Mouse (Mus musculus): ENCODE results near the gene Ano1. TPM values are rescaled to one million over a fixed set of nuclear protein-coding genes. Genes with fewer than 3 reads are reported as not detected.

The Ano1 gene
- polyA plus RNA-seq, 1 experiment = 83.6 TPM

DNA sequence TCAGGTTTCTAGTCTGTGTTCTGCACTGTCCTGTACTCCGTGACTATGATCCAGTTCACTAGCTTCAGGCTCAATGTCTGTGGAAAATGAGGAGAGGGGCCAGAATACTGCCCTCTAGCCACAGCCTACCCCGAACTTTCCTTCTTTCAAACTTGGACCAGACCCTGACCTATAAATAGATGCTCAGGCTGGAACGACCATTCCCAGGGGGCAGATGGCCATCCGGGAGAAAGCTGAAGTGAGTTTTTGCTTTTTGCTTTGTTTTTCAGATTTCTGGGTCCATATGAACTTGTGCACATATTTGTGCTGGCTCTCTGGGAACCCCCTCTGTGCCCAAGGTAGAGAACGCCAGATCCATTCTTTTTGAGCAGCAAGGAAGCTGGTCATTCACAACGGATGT lies 116.9 kb downstream of the Ano1 start:
- DNase-seq (ENCODE audit: low spot score) = no peak

DNA sequence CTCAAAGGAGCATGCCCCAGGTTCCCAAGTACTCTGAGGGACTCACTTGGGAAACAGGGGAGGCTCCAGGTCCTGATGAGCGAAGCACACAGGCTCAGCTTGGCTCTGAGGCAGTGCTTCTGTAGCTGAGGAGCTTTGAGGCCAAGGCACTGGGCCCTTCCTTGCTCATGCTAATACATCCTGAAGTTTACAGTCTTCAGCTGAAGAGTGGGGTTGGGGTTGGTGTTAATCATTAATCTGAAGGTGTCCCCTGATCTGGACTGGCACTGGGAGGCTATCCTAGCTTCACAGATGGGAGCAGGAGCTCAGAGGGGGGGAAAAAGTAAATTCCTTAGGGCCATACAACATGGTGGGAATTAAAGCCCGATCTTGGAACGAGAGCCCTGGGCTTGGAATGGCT lies 117.3 kb downstream of the Ano1 start:
- DNase-seq (ENCODE audit: low spot score) = no peak

DNA sequence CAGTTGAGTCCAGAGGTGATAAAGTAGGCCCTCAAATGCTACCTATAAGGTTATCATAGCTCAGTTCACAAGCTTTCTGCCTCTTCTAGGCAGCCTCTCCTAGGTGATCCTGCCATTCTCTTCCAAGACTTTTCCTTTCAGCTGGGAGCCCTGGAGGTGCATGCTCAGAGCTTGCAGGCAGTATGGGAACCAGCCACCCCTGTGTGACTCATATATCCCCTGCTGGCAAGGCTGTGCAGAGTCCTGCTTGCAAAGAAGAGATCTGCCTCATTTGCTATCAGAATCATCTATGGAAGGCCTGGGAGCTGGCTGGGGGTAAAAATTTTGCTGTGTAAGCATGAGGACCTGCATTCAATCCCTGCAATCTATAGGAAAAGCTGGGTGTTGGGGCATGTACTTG lies 119.5 kb downstream of the Ano1 start:
- no peak for DNase-seq (ENCODE audit: low spot score)

DNA sequence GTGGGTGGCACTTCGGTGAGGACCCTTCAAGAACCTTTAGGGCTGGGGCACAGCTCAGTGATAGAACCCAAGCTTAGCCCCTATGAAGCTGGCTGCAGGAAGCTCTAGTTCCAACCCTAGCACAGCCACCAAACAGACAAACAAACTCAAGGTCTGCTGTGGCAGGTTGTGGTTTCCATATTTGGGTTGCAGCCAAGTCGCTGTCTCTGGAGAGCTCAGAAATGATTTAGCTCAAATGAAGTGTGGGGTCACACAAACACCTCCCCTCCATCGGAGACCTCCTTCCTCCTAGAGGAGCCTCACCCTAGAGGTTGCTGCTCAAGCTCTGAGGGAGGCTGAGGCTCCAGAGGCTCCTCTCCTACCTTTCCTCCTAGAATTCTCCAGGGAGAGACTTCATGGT lies 121.2 kb downstream of the Ano1 start:
- DNase-seq (ENCODE audit: low spot score) = no peak

DNA sequence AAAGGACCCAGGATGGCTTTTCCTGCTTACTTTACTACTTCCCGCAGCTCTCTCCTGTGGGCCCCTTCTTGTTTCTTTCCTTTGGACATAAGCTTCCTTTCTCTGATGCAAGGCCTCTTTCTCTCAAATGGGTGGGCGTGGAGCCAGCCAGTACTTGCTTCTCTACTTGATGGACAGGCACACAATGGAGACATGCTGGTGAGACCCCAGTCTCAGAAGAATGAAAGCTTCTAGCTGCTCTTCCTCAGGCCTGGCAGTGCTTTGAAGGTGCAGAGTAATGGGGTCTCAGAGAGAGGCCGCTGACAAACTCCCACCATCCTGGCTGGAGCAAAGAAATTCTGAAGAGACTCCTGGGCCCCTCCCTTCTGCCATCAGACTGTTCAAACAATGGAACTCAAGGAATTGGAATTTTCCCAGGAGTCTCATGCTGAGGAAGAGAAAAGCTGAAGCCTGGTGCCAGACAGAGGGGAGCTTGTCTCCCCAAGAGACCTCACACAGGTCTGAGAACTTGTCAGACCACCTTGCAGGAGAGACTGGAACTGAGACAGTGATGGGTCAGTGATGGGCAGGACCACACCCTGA lies 123.3 kb downstream of the Ano1 start:
- no peak for DNase-seq (ENCODE audit: low spot score)

DNA sequence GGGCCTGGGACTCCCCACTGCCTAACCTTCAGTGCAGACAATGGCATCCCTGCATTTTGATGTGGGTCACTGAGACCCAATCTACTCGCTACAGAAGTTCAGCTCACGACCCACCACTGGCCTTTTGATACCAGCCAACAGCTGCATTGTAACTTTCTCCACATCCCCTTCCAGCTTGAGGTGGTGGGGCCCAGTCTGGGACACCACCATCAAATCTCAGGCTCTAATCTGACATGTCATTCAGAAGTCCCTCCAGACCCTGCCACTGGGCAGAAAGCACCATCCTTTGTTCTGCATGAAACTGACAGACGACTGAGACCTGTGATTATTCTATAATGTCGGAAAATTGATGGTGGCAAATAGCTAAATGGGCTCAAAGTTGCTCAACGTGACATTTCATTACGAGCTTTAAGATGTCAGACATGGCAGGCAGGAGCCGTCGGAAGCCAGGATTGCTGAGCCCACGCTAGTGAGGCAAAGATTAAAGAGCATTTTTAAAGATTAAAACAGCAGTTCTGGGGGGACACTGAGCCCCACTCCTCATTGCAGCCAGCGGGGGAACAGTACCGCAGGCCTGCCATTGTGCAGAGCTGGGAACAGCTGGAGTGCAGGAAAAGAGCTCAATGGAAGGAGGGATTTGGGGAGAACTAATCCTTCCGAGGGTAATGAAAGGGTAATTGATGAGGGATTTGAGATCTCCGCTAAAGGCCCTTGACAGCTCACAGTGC lies 124.0 kb downstream of the Ano1 start:
- DNase-seq (ENCODE audit: low spot score) = no peak

DNA sequence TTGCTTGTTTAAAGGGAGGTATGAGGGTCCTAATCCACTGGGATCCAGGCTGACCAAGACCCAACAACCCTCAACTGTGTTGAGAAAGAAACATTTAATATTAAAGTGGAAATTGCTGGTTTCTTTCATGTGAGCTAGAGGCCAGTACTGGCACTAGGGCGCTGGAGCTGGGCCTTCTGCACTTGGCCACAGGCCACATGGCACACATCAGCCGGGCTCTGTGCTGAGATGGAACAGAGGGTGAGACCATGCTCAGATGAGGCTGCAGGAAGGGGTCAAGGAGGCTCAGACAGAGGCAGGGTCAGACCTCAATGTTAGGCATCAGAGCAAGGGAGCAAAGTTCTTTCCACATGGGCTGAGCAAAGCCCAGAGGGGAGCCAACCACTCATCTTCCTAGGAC lies 125.7 kb downstream of the Ano1 start:
- DNase-seq (ENCODE audit: low spot score) = no peak

DNA sequence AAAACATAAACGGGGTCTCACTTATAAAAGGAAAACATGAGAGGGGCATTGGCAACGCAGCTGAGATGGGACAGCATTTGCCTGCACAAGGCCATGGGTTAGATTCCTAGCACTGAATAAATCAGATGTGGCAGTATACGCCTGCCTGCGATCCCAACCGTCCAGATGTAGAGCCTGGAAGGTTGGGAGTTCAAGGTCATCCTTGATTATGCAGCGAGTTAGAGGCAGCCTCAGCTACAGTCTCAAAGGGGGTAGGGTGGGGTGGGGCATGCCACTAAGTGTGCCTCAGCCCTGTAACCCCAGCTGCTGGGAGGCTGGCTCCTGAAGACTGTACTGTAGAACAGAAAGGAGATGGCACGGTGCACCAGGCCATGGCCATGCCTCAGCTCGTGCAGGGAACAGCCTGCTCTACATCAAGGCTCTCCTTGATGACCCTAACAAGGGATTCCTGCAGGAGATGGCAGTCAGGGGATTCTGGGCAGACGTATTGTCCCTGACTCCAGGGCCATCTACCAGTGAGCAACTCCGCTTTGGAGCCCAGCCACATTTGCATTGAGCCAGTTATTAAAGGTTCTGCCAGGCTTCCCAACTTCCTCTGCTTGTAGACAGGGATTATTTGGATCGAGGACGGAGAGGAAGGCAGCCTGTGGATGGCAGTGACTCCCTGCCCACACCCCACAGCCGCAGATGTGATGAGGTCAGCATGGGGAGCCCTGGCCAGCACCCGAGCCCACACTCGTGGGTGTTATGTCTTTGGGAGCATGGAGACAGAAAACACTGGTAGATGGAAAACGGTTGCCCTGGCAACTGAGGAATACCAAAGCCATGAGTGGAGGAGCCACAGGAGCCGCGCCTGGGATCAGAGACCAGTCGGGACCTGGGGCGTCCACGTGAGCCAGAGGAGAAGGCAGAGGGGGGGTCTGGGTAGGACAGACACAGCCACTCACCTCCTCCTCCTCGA lies 130.8 kb downstream of the Ano1 start:
- DNase-seq (ENCODE audit: low spot score) = no peak

DNA sequence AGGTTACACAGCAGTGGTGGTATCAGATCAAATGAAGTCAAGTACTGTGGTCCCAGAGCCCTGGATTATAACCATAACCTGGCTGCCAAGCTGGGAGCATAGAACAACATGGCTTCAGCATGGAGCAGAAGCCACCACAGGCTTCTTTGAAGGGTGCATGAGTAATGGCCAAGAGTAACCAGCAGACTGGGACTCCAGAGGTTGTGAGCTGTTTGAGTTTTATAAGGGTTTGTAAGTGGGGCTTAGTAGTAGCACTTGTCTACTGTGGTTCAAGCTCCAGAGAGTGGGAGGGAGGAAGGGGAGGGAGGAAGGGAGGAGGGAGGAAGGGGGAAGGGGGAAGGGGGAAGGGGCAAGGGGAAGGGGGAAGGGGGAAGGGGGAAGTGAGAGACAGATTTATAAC lies 131.5 kb downstream of the Ano1 start:
- no peak for DNase-seq (ENCODE audit: low spot score)

DNA sequence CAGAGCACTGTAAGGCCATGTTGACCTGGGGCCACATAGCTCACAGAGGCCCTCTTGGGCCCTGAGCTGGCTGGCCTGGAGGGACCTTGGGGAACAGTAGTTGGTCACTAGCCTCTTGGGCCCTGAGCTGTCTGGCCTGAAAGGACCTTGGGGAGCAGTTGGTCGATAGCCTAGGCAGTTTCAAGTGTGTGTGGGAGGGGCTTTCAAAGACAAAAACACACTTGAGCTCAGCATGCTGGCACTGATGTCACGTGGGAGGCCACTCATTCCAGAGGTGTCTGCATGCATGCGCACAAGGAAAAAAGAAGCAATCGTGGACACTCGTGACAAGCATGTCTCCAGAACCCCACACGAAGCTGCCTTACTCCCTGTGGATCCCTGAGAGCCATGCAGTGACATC lies 136.4 kb downstream of the Ano1 start:
- no peak for DNase-seq (ENCODE audit: low spot score)

DNA sequence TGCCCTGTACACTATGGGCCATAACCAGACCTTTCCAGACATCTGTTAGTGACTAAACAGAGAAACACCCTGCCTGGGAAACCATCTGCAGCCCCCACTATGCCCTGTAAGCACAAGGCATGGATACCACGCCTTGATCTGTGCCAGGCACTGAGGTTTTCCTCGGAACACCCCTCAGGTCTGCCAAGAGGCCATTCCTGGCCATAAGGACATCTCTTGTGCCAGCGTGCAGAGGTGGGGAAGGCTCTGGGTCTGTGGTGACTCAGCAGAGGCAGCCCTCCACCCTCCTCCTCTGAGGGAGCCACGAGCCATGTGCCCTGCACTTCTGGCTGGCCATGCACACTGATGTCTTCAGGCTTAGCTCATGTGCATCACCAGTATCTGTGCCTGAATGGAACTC lies 138.9 kb downstream of the Ano1 start:
- DNase-seq (ENCODE audit: low spot score) = no peak

DNA sequence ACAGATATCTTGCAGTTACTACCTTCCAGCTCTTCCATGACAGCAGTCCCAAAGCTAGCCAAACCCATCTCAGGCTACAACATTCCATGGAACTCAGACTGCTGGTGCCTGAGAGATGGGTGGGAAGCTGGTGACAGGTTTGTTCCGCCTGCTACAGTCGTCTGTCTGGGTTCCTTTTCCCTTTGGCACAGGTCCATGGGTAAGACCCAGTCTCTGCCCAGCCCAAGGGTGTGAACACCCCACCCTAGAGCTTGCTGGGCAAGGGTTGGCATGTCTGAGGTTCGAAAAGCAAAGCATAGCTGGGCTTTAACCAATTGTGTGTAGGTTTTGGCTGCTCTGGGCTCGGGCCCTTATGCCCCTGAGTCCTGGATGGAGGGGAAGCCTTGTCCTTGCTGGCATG lies 139.4 kb downstream of the Ano1 start:
- DNase-seq (ENCODE audit: low spot score) = no peak

DNA sequence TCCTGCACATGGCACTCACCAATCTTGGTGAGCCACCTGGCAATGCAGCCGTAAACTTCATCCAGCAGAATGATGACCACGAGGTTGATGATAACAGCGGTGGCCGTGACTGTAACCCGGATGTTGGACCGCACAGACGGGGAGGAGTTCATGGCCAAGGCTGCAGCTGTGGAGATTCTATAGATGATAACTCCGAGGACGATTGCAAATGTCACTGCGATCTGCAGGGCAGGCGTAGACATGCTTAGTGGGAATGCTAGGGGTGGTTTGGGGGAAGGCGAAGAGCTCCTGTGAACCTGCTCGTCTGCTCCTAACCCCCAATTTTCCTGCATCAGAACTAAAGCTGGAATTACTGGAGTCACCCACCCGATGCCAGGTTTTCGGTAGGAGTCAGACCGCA lies 140.2 kb downstream of the Ano1 start:
- DNase-seq (ENCODE audit: low spot score) = no peak

DNA sequence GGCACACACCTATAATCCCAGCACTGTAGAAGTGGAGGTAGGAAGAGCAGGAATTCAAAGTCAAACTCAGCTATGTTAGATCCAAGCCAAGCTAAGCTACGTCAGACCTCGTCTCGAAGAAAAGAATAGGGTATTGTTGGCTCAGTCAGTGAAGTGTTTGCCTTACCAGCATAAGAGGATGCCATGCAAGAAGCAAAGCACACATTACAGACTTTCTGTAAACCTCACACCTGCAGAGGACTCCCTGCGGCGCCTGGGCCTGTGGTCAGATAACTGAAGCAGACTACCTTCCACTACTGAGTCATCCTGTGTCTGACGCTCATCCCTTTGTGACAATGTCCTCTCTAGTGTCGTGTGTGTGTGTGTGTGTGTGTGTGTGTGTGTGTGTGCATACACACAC lies 142.2 kb downstream of the Ano1 start:
- DNase-seq (ENCODE audit: low spot score) = no peak

DNA sequence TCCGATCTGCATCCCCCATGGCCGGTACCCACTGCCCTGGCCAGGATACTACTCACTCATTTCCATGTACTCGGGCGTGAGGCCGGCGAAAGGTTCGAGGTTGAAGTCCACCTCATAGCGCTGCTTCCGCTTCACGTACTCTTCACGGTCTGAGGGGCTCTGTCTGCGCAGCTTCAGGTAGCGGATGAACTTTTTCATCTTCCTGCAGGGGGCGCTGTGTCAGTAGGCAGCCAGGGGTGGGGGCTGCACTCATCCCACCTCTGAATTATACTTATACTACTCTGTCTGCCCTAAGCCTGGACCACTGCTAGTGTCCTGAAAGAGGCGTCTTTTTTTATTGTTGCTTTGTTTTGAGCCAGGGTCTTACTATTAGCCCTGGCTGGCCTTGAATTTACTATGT lies 143.9 kb downstream of the Ano1 start:
- DNase-seq (ENCODE audit: low spot score) = no peak

DNA sequence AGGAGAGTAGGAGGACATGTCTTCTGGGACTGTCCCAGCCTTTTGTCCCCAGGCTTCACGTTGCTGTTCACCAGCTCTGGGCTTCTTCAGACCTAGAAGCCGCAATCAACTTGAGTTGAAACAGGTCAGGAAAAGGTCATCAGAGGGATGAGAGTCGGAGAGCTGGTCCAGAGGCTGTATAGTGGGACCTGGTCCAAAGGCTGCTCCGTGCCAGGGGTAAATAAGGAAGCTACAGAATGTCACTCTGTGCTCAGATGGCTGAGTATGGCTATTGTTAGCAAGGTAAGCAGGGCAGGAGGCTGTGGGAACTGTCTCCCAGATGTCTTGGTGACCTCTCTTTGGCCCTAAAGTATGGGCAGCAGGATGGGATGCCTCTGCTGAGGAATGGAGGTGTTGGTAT lies 147.0 kb downstream of the Ano1 start:
- no peak for DNase-seq (ENCODE audit: low spot score)

DNA sequence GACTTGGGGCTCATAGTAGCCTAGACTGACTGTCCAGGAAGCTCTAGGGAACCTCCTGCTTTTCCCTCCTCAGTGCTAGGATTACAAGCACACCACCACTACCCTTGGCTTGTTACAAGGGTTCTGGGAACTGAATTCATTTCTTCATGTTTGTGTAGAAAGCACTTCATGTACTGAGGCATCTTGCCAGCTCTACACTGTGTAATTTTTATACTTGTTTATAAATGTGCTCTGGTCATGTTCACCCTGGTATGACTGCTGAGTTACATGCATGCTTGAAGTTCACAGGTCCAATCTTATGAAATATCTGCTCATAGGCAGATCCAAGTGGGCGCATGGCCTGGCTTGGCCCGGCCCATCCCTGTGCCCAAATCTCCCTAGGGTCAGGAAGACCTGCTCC lies 147.5 kb downstream of the Ano1 start:
- DNase-seq (ENCODE audit: low spot score) = no peak

DNA sequence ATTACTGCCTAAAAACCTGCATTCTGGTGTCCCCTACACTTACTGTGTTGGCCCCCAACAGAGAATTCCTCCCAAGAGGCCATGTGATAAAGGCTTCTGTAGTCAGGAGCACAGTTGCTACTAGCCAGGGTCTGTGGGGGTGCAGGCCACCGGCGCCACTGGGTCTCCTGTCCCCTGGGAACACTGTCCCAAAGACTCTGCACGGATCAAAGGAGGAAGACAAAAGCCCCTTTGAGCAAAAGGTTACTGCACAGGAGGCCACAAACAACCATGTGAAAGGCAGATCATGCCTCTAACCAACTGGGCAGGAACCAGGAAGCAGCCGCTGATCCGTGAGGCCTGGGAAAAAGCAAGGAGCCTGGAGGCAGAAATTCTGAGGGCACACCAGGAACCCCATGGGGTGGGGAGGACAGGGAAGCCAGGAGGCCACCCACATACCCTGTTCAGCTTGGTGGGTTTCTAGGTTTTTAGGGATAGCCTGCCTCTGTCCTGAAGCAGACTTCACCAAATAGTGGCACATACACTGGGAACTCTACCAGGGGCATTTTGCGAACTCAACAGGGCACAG lies 151.4 kb downstream of the Ano1 start:
- DNase-seq (ENCODE audit: low spot score) = no peak

DNA sequence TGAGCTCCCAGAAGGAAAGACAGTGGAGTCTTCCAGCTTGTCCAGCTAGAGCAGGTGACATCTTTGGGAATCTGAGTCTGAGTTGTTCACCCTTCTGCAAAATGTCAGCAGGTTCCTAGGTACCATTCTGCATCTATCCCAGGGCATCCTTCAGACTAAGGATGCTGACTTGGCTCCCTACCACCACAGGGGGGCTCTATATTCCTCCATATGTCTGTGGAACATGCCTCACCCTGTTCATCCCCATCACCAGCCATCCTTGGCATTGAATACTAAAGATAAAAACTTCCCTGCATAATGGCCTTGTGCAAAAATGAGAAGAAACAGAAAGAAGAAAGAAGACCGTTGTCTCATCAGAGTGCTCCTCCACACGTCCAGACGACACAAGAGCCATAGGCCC lies 162.3 kb downstream of the Ano1 start:
- no peak for DNase-seq (ENCODE audit: low spot score)

DNA sequence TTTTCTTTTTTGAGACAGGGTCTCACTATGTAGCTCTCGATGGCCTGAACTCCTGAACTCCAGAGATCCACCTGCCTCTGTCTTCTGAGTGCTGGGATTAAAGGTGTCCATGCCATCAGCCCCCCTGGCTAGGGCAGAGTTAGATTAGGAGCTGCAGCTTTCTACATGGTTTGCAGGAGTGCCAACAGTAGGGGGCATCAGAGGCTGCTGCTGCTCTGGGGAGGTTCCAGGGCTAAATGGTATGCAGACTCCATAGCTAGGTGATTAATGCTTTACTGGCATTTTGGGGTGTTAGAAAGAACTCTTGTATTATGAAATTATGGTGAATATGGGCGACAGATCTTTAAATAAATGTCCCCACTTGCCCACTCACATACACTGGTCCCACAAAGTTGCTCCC lies 164.5 kb downstream of the Ano1 start:
- DNase-seq (ENCODE audit: low spot score) = no peak

DNA sequence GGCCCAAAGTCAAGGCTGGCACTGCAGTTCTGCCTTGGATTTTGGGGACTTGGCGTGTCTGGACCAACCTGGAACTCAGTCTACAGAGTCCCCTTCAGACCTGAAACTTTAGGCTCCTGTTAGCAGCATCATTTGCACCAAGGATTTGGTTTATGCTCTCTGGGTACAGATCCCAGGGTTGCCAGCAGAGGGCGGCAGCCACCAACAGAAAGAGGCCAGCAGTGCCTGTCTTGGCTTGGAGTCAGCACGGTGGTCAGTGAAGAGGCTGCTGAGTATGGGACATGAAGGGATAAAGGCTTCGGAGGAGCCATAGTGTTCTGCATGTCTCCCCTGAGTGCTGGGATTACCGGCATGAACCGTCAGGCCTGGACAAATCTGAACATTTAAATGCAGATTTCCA lies 166.1 kb downstream of the Ano1 start:
- DNase-seq (ENCODE audit: low spot score) = peak; percentile 41

DNA sequence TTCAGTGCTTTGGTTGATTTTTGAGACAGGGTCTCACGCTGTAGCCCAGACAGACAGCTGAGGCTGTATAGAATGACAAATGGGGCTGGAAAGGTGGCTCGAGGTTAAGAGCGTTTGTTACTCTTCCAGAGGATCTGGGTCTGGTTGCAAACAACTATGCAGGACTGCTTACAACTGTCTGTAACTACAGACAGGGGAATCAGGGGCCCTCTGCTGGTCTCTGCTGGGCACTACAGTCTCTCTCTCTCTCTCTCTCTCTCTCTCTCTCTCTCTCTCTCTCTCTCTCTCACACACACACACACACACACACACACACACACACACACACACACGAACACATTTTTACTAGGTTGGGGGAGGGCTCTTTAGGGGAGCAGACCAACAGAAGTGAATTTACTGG lies 168.2 kb downstream of the Ano1 start:
- DNase-seq (ENCODE audit: low spot score) = no peak

Measured in urinary bladder, adult 2 months (tissue).